Mouse (Mus musculus) Muller cell, postnatal 12 days (primary cell): ENCODE data around the gene St8sia1.

ENCODE experiments used
- DNase-seq: peaks from one replicate; pipeline ENCODE4 v3.0.0-alpha.2; 2015; ENCODE audit errors: inconsistent ontology term

Gene St8sia1

DNA sequence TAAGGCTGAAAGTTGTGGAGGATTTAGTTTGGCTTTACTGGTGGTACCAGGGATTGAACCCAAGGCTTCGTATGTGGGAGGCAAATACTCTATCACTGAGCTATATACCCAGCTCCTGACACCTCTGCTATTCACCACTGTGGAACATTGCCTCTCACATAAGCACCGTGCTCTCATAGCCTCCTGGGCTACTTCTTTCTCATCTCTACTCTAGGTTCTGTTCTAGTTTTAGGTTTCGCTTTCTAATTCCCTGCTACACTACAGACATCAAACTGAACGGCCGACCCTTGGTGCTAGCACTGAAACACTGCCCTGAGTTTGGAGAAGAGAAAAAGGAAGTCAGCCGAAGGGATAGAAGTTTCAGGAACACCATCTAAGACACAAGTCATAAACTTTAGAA lies 99.1 kb downstream of the St8sia1 start:
- DNase-seq: no peak

GRCm38 (mm10) chr6:142863881-142864280 lies 100.4 kb downstream of the St8sia1 start:
- no peak for DNase-seq

- DNase-seq: no peak
Measured at GRCm38 (mm10) chr6:142862265-142862664, 102.0 kb downstream of the St8sia1 start.

DNA sequence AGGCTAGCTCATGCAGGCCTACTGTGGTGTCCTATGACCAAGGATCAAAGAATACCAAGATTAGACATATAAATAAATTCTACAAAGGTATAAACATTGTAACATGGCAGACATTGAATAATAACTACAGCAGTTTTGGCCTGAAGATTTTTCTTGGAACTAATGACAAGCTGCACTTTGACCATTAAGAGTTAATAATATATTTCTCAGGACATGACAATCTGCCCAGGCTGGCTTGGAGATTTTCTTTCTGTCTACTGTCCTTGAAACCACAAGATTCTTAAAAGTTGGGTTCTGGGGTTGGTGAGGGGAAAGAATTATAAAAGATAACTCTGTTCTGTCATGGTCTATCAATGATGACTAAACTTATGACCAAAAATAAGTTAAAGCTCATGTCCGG lies 103.9 kb downstream of the St8sia1 start:
- no peak for DNase-seq

DNA sequence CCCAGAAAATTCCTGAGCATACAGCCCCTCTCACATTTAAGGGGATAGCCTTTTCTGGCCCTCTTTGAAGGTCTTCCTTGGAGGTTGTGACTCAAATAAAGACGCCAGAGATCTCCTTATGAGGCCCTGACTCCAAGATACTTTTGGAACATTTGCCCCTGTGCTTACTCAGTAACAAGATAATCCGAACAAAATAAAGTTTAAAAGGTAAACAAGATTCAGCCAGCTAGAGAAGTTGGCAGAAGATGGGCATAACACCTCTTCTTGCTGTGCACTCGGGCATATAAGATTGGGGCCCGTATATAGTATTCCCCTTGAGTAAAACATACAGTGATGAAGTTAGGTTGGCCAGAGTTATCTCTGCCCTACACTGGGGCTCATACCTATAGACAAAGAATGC lies 104.3 kb downstream of the St8sia1 start:
- DNase-seq: no peak

DNA sequence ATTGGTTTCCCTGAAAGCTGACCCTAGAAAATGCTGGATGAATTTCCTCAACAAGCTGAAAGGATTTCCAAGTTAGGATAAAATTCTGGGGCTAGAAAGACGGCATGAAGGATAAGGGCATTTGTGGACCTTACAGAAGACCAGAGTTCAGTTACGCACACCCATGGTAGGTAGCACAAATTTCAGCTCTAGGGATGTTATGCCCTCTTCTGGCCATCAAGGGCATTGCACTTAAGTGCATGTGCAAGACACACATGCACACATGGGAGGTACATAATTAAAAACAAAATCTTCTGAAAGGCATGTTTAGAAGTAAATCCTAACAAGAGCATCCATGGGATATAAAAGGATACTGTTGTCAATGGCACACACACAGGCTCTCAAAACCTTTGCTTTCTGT lies 105.3 kb downstream of the St8sia1 start:
- no peak for DNase-seq

DNA sequence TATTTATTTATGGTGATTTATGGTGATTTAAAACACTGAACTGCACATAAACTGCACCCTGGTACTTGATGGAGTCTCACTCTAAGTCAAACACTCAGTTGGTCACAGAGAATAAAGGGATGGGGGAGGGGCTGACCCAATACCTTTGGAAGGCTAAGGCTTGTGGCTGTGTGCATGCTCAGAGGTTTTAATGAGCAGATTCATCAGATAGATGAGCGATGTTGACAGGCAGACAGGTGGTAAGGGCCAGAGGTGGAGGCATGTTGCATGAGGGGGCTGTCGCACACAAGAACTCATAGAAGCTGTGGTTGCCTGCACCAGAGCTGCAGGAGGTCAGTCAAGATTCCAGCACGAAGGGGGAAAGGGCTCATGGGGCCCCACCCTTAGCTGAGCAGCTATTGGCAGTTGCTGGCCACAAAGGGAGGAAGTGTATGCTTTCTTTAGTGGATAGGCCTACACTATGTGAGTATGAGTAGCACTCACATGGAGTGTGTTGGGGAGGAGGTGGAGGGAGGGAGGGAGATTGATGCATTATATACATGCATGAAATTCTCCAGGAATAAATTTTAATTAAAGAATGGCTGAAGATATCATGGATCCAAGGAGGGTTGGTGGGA lies 107.9 kb downstream of the St8sia1 start:
- no peak for DNase-seq

GRCm38 (mm10) chr6:142855761-142856160 lies 108.5 kb downstream of the St8sia1 start:
- no peak for DNase-seq

- no peak for DNase-seq
Measured at GRCm38 (mm10) chr6:142852419-142853377, 111.6 kb downstream of the St8sia1 start.

DNA sequence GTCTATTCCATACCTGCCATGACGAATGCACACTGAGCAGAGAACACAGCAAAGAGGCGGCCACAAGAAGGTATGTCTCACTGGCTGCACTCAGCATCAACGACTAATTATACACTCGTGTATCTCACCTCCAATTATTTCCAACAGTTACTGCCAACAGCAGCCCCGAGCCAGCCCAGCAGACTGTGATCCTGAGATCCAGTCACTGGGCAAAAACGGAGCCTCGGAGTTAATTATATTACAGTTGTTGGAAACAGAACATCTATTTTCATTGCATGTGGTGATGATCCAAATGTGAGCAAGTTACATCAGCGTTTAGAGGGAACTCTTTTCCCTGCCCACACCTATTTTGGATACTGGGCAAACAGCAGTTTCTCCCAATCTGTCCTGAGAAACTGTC lies 113.8 kb downstream of the St8sia1 start:
- no peak for DNase-seq

DNA sequence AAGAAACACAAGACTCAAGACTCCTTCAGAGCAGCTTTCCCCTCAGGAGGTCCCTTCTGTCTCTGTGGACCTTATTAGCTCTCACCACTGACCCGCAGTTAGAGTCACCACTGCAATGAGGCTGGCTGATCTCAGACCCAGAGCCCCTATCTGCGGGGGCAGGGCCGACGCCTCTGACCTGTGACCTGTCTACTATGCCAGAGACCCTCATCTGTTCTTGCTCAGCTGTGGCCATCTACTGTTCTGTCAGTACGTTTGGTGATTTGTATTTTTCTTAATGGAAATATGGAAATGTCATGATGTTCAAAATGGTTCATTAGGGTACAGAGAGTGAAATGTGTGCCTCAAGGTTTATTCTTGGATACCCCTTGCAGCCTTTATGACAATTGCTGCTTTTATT lies 114.9 kb downstream of the St8sia1 start:
- no peak for DNase-seq

GRCm38 (mm10) chr6:142847914-142848674 lies 116.2 kb downstream of the St8sia1 start:
- no peak for DNase-seq

DNA sequence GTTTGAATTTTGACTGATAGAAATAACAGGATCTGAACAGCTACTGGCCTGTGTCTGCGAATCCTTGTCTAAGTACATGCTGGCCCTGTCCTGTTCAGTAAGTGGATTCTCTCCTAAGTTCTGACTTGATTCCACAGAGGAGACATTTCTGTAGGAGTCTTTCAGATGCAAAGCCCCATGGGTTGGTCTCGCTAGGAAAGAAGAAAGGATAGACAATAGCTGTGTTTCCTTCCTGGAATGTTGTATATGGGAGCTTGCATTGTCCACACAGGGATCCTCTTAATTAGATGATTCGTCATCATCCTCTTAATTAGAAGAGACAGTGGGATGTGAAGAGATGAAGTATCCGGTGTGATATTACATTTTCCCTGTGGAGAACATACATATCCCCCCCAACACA lies 117.4 kb downstream of the St8sia1 start:
- peak; percentile 23 for DNase-seq

DNA sequence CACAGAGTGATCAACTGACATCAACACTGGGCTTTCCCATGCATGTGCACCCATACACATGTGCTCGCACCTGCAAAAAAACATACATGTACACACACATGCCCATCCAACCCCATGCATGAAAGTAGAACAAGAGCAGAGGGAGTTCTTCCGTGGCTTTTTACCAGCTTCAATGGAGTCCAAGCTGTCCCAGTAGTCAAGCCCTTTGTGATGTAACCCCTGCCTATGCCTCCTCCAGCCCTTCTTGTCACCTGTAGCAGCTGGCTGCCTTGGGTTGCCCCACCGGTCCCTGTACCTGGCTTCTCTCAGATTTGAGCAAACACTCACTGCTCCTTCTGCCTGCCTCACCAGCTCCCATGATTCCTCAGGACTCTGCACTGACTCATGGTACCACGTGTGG lies 119.2 kb downstream of the St8sia1 start:
- DNase-seq: no peak

DNA sequence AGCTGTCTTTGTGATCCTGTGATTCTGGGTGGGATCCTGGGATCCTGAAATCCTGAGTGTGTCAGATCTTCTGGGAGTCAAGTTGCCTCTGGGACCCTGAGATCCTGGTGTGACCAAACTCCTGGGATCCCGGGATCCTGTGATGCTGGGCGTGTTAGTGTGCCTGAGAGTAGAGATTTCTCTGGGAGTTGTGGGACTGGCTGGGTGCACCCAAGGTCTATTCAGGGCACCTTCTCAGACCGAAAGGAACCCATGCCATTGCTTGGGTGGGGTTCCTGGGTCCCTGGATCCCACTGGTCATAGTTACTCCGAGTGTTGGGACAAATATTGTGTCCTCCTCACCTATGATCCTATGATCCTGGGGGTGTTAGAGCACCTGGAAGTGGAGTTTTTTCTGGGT lies 120.2 kb downstream of the St8sia1 start:
- DNase-seq: no peak

DNA sequence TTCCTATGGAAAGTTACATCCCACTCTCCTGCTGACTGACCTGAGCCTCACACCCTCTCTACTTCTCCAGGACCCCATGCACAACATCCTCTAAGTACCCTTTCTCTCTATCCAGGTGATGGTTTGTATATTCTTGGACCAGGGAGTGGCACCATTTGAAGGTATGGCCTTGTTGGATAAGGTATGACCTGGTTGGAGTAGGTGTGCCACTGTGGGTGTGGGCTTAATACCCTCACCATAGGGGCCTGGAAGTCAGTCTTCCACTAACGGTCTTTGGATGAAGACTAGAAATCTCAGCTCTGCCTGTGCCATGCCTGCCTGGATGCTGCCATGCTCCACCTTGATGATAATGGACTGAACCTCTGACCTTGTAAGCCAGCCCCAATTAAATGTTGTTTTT lies 125.8 kb downstream of the St8sia1 start:
- DNase-seq: no peak

- no peak for DNase-seq
Measured at GRCm38 (mm10) chr6:142837326-142837725, 126.9 kb downstream of the St8sia1 start.

- peak; percentile 34 for DNase-seq
Measured at GRCm38 (mm10) chr6:142835726-142836125, 128.5 kb downstream of the St8sia1 start.

GRCm38 (mm10) chr6:142834911-142835310 lies 129.3 kb downstream of the St8sia1 start:
- no peak for DNase-seq

GRCm38 (mm10) chr6:142831706-142832105 lies 132.5 kb downstream of the St8sia1 start:
- no peak for DNase-seq

DNA sequence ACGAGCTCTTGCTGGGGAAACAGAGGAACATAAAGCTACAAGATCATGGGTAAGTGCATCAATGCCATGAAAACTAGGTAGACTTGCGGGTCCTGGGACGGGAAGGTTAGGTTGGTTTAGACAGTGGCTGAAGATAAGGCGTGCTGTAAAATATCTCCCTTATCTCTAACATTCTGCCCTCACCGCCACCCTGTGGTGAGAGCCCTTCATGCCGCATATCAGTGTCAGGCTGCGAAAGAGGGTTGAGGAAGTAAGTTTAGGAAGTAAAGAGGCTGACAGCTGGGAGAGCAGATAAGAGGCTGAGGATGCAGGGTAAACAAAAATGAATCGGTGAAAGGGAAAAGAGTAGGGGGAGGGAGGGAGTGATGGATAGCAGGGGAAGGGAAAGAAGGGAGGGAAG lies 133.0 kb downstream of the St8sia1 start:
- no peak for DNase-seq

DNA sequence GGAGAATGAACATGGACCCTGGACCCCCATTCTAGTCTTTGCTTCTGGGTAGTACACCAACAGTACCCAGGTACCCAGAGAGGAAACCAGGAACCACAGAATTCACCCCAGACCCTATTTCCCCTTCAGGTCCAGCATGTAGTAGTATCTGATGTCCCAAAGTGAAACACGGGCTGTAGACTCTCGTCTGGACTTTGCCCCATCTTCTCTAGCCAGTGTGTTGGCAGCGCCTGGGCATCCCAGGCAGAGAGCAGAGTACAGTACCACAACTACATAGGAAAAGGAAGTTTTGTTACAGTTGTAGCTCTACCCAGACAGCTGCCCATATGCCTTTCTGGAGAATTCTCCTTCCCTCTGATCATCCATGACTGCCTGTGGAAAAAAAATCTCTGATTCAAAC lies 134.0 kb downstream of the St8sia1 start:
- DNase-seq: no peak
